Mouse (Mus musculus) layer of hippocampus, adult 11-12 months (tissue): Measurements from ENCODE around the gene Zfyve1.
"Not testable (repeated sequence)": the region's sequence is repeated elsewhere in the genome, so short reads cannot be mapped to it uniquely, and the experiment has no call there.

Experiments used
- DNase-seq: peaks from one replicate; pipeline ENCODE4 v3.0.0; 2022; ENCODE audit warnings: low spot score

Gene Zfyve1

GRCm38 (mm10) chr12:83597025-83597501, at the start of gene Zfyve1:
Gene Zfyve1, minus strand, starts transcription at chr12:83597222.
- DNase-seq, result peak; percentile 95

- DNase-seq, result no peak
Observed at GRCm38 (mm10) chr12:83643116-83643515, 46.1 kb upstream of the Zfyve1 start.

- DNase-seq, result no peak
Observed at GRCm38 (mm10) chr12:83641233-83641632, 44.2 kb upstream of the Zfyve1 start.

- DNase-seq, result no peak
Observed at GRCm38 (mm10) chr12:83633807-83634206, 36.8 kb upstream of the Zfyve1 start.

DNA sequence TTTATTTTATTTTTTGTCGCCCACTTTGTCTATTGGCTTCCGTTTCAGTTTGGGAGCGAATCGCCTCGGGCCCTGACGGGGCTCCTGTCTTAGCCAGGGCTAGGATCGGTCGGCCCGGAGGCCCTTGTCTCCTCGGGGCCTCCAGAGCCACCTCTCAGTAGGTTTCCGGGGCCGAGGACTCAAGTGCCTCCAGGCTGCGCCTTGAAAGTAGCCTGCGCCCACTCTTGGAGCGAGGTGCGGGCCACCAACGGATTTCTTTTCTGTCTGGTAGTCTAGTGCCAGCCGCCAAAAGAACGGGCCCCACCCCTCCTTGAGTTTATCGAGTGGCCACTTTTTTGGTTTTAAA, 35.6 kb upstream of the Zfyve1 start:
- peak; percentile 42 for DNase-seq

- peak; percentile 98 for DNase-seq
Observed at GRCm38 (mm10) chr12:83631743-83632679, 35.0 kb upstream of the Zfyve1 start.

DNA sequence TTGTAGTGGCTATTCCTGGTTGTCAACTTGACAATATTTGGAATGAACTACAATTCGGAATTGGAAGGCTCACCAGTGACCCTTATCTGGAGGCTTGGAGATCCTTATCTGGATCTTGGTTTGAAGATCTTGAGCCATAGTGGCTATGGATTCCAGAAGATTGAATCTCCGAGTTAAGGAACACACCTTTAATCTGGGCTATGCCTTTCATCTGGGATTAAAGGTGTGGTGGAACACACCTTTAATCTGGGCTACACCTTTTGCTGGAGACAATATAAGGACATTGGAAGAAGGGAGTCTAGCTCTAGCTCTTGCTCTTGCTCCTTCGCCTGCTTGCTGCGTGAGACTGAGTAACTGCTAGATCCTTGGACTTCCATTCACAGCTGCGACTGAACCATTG, 33.9 kb upstream of the Zfyve1 start, which contains the start of gene Rbm25:
TSS of gene Rbm25 (plus strand) at position 301 of the 400 bp plus-strand sequence.
- not testable (repeated sequence) for DNase-seq

GRCm38 (mm10) chr12:83624321-83624720, 27.3 kb upstream of the Zfyve1 start:
- DNase-seq, result no peak

DNA sequence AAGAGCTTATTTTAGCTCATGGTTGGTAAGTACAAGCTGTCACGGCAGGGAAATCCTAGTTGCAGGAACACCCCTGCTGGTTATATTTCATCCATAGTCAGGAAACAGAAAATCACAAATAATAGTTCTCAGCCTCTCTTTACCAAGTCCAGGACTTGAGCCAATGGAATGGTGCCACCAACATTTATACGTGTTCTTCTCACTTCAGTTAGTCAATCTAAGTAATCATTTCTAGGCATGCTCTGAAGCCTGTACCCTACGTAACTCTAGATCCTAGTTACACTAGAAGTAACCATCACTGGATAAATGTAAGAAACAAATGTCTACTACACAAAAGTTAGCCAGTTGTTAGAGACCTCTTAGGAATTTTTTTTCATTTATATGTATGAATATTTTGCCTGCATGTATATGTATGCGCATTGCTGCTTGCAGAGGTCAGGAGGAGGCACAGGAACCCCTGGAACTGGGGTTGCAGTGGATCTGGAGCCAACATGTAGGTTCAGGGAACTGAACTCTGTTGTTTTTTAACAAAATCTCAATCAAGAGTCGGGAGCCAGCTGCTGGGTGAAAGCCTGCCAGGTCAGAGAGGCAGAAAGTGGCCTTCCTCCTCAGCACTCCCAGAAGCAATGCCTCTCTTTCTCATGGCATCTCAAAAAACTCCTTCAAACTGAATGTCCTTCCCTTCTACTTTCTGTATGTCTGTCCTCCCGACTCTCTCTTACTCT, 25.2 kb upstream of the Zfyve1 start:
- no peak for DNase-seq

DNA sequence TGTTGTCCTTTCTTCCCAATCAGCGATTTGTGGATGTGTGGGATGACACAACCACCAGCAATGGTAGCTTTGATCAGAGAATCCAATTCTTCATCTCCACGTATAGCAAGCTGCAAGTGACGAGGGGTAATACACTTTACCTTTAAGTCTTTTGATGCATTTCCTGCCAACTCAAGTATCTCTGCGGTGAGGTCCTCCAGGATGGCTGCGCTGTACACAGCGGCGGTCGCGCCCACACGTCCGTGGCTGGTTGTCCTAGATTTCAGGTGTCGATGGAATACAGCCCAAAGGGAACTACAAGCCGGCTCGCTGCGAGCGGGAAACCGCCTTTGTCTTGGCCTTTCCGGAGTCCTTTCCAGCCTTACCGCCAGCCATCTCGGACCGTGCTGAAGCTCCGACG, 23.7 kb upstream of the Zfyve1 start:
- DNase-seq, result not testable (repeated sequence)

- no peak for DNase-seq
Observed at GRCm38 (mm10) chr12:83618981-83619380, 22.0 kb upstream of the Zfyve1 start.

DNA sequence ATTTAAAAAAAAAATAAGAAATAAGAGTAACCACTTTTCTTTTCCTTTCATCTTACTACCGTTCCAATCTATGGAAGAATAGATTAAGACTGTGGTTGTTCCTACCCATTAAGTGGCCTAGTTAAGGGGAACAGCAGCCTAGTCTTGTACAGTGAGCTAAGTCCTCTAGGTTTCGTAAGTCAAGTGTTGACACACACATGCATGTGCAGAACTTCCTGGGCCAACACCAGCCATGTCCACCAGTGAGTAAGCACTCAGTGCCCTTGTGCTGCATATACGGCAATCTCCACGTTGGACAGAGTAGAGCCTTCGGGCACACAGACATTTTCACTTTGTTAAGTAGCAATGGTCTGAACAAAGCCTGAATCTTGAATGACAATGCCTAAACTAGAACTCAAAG, 20.2 kb upstream of the Zfyve1 start:
- DNase-seq, result no peak

GRCm38 (mm10) chr12:83606411-83606810, 9.4 kb upstream of the Zfyve1 start:
- DNase-seq, result not testable (repeated sequence)

DNA sequence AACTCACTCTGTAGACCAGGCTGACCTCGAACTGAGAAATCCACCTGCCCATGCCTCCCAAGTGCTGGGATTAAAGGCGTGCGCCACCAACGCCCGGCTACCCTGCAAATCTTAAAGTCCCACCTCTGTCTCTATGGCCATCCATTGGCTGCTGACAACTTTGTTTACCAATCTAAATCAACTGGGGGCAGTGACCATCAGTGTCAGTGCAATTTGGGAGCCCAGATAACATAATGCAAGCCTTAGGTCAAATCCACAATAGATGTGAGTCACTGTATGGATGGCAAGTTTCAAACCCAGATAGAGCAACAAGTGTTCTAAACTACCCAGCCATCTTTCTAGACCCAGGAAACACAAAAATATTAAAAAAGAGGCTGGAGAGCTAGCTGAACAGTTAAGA, 5.3 kb upstream of the Zfyve1 start:
- DNase-seq, result no peak

GRCm38 (mm10) chr12:83597881-83598280, 859 bp upstream of the Zfyve1 start:
- DNase-seq, result no peak

DNA sequence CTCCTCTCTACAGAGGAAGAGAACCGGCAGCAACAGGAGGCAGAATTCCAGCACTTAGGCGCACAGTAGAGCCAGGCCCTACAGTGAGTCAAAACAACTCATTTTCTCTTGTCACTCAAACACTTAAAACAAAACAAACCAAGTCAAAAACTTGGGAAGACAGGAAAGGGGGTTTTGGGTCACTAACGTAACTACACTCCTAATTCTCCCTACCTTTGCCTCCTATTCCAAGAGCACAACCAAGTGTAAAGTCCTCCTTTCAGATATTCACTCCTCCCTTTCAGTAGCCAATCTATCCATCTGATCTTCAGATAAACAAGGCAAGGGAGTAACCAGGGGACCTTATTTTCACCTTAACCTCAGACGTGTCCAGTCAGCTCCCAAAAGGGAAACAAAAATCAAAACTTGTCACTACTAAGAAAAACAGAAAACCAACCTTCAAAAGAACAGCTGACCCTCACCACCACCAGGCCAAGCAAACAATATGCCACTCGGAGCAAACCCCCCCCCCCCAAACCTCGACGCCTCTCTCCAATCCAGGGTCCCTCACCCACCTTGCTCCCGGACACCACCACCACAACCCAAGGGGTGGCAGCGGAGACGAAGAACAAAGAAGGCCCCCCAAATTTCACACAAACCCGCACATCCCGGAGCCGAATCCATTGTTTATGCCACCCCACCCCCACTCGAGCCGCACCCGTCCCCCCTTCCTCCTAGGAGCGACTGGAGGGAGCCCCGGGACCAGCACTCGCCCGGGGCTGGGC, 649 bp downstream of the Zfyve1 start:
- DNase-seq, result no peak

GRCm38 (mm10) chr12:83594454-83595040, 2.5 kb downstream of the Zfyve1 start:
- no peak for DNase-seq

DNA sequence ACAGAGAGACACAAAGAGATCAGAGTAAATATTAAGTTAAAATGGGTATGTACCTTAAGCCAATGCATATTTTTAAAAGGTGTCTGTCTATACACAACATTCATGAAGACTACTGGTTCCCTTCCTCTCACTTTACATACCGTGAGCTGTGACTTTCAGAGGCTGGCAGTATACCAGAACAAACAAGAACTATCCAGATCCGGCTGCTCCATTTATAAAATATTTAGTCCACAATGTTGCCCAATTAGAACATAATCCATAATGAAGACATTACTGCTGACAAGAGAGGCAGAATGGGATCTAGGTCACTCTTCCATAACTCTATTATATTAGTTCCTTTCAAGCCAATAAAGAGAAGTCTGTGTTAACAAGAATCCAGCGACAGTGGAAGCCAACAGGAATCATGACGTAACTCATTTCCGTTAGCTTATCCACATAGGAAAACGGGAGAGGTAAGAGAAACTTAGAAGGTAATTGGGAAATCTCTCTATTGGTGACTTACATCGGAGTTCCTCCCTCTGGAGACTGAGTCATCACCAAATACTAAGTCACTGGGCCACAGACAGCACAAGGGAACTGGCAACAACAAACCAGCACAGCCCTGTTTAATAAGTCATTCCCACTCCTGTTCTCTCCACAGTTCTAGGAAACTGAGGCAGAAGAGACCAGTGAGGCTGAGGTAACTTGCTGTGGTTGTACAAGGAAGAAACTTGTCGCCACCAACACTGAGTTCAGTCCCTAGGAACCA, 5.1 kb downstream of the Zfyve1 start:
- no peak for DNase-seq

DNA sequence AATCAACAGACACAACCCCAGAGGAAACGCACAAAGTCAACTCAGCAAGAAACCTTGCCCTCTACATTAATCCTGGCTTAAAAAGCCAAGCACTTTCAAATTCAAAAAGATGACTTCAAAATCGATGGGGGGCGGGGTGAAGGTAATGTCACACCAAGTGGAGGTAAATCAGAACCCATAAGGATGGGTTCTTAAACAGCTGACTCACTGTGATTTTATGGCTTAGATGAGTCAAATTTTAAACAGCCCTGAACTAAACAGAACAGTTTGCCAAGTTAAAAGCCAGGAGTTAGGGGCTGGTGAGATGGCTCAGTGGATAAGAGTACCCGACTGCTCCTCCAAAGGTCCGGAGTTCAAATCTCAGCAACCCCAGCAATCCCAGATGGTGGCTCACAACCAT, 10.4 kb downstream of the Zfyve1 start:
- no peak for DNase-seq

DNA sequence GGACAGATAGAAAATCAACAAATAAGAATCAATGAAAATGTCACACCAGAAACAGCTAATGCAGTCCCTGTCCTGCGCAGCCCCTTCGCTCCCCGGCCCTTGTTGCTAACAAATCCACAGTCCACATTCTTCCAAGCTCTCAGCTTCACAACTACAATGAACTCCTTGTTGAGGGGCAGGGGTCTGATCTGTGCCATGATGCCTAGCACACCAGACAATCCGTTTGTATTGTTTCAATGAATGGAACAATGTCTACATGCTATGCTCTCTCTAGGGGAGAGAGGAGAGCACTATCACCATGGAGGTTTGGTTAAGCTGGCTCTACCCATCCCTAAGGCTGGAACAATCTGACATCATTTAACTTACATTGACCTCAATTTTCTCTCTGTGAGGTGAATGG, 14.3 kb downstream of the Zfyve1 start:
- no peak for DNase-seq

DNA sequence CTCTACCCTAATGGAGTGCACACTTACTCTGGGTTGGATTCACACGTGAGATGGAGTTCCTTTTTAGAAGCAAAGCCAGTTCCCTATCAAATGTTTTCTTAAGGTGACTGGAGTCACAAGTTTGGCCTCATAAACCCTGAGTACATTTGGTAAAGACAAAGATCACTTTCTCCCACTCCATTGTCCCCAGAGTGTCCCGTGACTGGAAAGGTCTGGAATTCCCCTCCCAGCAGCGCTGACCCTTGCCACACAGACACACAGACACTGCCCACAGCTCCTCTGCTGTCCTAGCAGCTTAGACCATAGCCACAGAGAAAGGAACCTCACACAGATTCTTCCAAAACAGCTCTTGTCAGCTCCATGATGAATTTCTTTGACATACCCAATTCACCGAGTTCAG, 14.9 kb downstream of the Zfyve1 start:
- no peak for DNase-seq
